Mouse (Mus musculus) MEL (cell line): ENCODE data around the gene Utp20. TPM values are rescaled to one million over a fixed set of nuclear protein-coding genes. Genes with fewer than 3 reads are reported as not detected.

Source experiments
- DNase-seq: peaks from one replicate; pipeline ENCODE4 v3.0.0; 2011; ENCODE audit warnings: low read depth, low spot score
- H3K27ac ChIP-seq: 2 replicates; pipeline ENCODE4 v1.5.1; 2012; ENCODE audit warnings: low read depth, mild to moderate bottlenecking, control low read depth, low read length, moderate library complexity; ENCODE audit not compliant: control insufficient read depth
- H3K27me3 ChIP-seq, 2 experiments: fragments of 150-350 bp in 1 of 2; sonication (generic) in 1 of 2; 2 replicates each; pipeline ENCODE4 v1.6.1; 2012; ENCODE audit warnings: low read length in 2 of 2, mild to moderate bottlenecking in 2 of 2, improper control_type of control experiment in 1 of 2, moderate library complexity in 1 of 2; ENCODE audit not compliant: insufficient read depth in 2 of 2, control insufficient read depth in 1 of 2
- H3K36me3 ChIP-seq, 2 experiments: 2 replicates each; pipeline ENCODE4 v1.6.1; 2012 to 2014; ENCODE audit warnings: low read length in 2 of 2, improper control_type of control experiment in 1 of 2, inconsistent platforms in 1 of 2, mild to moderate bottlenecking in 1 of 2; ENCODE audit not compliant: insufficient read depth in 2 of 2, control insufficient read depth in 1 of 2
- H3K4me1 ChIP-seq, 2 experiments: fragments of 150-350 bp in 1 of 2; sonication (generic) in 1 of 2; 2 replicates each; pipeline ENCODE4 v1.6.1; 2012; ENCODE audit warnings: low read length in 2 of 2, improper control_type of control experiment in 1 of 2, mild to moderate bottlenecking in 1 of 2; ENCODE audit not compliant: insufficient read depth in 2 of 2, control insufficient read depth in 1 of 2
- H3K4me3 ChIP-seq, 2 experiments: fragments of 150-350 bp in 1 of 2; sonication (generic) in 1 of 2; 2 replicates each; pipeline ENCODE4 v1.5.1; 2012; ENCODE audit warnings: low read depth in 2 of 2, low read length in 2 of 2, mild to moderate bottlenecking in 2 of 2, moderate library complexity in 2 of 2, control low read depth in 1 of 2, improper control_type of control experiment in 1 of 2; ENCODE audit not compliant: control insufficient read depth in 1 of 2, insufficient read depth in 1 of 2
- H3K79me2 ChIP-seq: 2 replicates; pipeline ENCODE4 v1.6.1; 2012; ENCODE audit warnings: mild to moderate bottlenecking, low read length, moderate library complexity; ENCODE audit not compliant: control insufficient read depth, poor library complexity, insufficient read depth
- H3K9ac ChIP-seq: 2 replicates; pipeline ENCODE4 v1.6.1; 2012; ENCODE audit warnings: low read depth, mild to moderate bottlenecking, control low read depth, low read length, moderate library complexity; ENCODE audit not compliant: control insufficient read depth, poor library complexity, severe bottlenecking
- H3K9me3 ChIP-seq: fragments of 150-350 bp; sonication (generic); replicated peaks from 2 replicates; pipeline ENCODE4 v1.6.1; 2012; ENCODE audit warnings: mild to moderate bottlenecking, low read length, improper control_type of control experiment, moderate library complexity; ENCODE audit not compliant: insufficient read depth
- BHLHE40 ChIP-seq: IDR thresholded peaks from 2 replicates; pipeline ENCODE4 v1.6.1; 2012; ENCODE audit warnings: low read depth, mild to moderate bottlenecking, inconsistent platforms, low read length, improper control_type of control experiment, borderline replicate concordance
- CHD1 ChIP-seq: IDR thresholded peaks from 2 replicates; pipeline ENCODE4 v1.6.1; 2012; ENCODE audit warnings: low read depth, mild to moderate bottlenecking, inconsistent platforms, low read length, improper control_type of control experiment
- CHD2 ChIP-seq: IDR thresholded peaks from 2 replicates; pipeline ENCODE4 v1.6.1; 2011; ENCODE audit warnings: low read length, improper control_type of control experiment
- CTCF ChIP-seq, 3 experiments: IDR thresholded peaks in 2 of 3; conservative IDR thresholded peaks in 1 of 3; 2 replicates each; pipeline ENCODE4 v1.5.1; 2011 to 2012; ENCODE audit warnings: low read length in 3 of 3, low read depth in 2 of 3, mild to moderate bottlenecking in 2 of 3, improper control_type of control experiment in 1 of 3, inconsistent platforms in 1 of 3, mixed read lengths in 1 of 3, moderate library complexity in 1 of 3; ENCODE audit not compliant: control insufficient read depth in 1 of 3, insufficient read depth in 1 of 3, poor library complexity in 1 of 3, severe bottlenecking in 1 of 3
- ETS1 ChIP-seq: IDR thresholded peaks from 2 replicates; pipeline ENCODE4 v1.6.1; 2012; ENCODE audit warnings: low read depth, mild to moderate bottlenecking, inconsistent platforms, low read length, improper control_type of control experiment, moderate library complexity
- GABPA ChIP-seq: IDR thresholded peaks from 2 replicates; pipeline ENCODE4 v1.6.1; 2012; ENCODE audit warnings: low read depth, mild to moderate bottlenecking, inconsistent platforms, low read length, improper control_type of control experiment, moderate library complexity
- GATA1 ChIP-seq: IDR thresholded peaks from 2 replicates; pipeline ENCODE4 v1.6.1; 2011; ENCODE audit warnings: low read depth, low read length, improper control_type of control experiment
- JUND ChIP-seq: IDR thresholded peaks from 2 replicates; pipeline ENCODE4 v1.6.1; 2011; ENCODE audit warnings: low read depth, mild to moderate bottlenecking, improper control_type of control experiment, low read length
- MAZ ChIP-seq: IDR thresholded peaks from 2 replicates; pipeline ENCODE4 v1.6.1; 2012; ENCODE audit warnings: low read depth, mild to moderate bottlenecking, inconsistent platforms, low read length, improper control_type of control experiment
- MEF2A ChIP-seq: IDR thresholded peaks from 2 replicates; pipeline ENCODE4 v1.6.1; 2014; ENCODE audit warnings: low read depth, mild to moderate bottlenecking, inconsistent platforms, low read length, improper control_type of control experiment; ENCODE audit not compliant: poor library complexity, insufficient replicate concordance, severe bottlenecking; ENCODE audit errors: extremely low read depth
- NELFE ChIP-seq: IDR thresholded peaks from 2 replicates; pipeline ENCODE4 v1.6.1; 2011; ENCODE audit warnings: low read depth, low read length, improper control_type of control experiment
- NRF1 ChIP-seq: IDR thresholded peaks from 2 replicates; pipeline ENCODE4 v1.6.1; 2014; ENCODE audit warnings: low read depth, mild to moderate bottlenecking, inconsistent platforms, low read length, improper control_type of control experiment, moderate library complexity; ENCODE audit not compliant: poor library complexity, insufficient read depth, severe bottlenecking
- POLR2A ChIP-seq, 2 experiments: IDR thresholded peaks; 2 replicates each; pipeline ENCODE4 v1.6.1; 2011 to 2012; ENCODE audit warnings: low read length in 2 of 2, mild to moderate bottlenecking in 2 of 2, control low read depth in 1 of 2, improper control_type of control experiment in 1 of 2, low read depth in 1 of 2, moderate library complexity in 1 of 2; ENCODE audit not compliant: control insufficient read depth in 1 of 2, insufficient read depth in 1 of 2, poor library complexity in 1 of 2
- POLR2AphosphoS5 ChIP-seq: IDR thresholded peaks from 2 replicates; pipeline ENCODE4 v1.6.1; 2012; ENCODE audit warnings: low read depth, borderline replicate concordance, mild to moderate bottlenecking, inconsistent platforms, low read length, moderate library complexity, mixed read lengths
- RAD21 ChIP-seq: IDR thresholded peaks from 2 replicates; pipeline ENCODE4 v1.6.1; 2011; ENCODE audit warnings: mild to moderate bottlenecking, low read depth, low read length, improper control_type of control experiment
- SIN3A ChIP-seq: IDR thresholded peaks from 2 replicates; pipeline ENCODE4 v1.6.1; 2012; ENCODE audit warnings: low read length, improper control_type of control experiment, inconsistent platforms
- TAL1 ChIP-seq: IDR thresholded peaks from 2 replicates; pipeline ENCODE4 v1.6.1; 2012; ENCODE audit warnings: mild to moderate bottlenecking, inconsistent platforms, low read length, moderate library complexity, mixed read lengths
- TBP ChIP-seq: IDR thresholded peaks from 2 replicates; pipeline ENCODE4 v1.8.0; 2011; ENCODE audit warnings: low read depth, low read length, improper control_type of control experiment
- UBTF ChIP-seq: IDR thresholded peaks from 2 replicates; pipeline ENCODE4 v1.6.1; 2012; ENCODE audit warnings: low read depth, mild to moderate bottlenecking, inconsistent platforms, low read length, improper control_type of control experiment, moderate library complexity, borderline replicate concordance; ENCODE audit not compliant: insufficient read depth
- USF2 ChIP-seq, 2 experiments: IDR thresholded peaks; 2 replicates each; pipeline ENCODE4 v1.6.1; 2011 to 2012; ENCODE audit warnings: improper control_type of control experiment in 2 of 2, low read length in 2 of 2, borderline replicate concordance in 1 of 2, inconsistent platforms in 1 of 2, low read depth in 1 of 2, mild to moderate bottlenecking in 1 of 2; ENCODE audit not compliant: insufficient read depth in 1 of 2
- ZC3H11A ChIP-seq: IDR thresholded peaks from 2 replicates; pipeline ENCODE4 v1.6.1; 2012; ENCODE audit warnings: low read depth, mild to moderate bottlenecking, inconsistent platforms, low read length, improper control_type of control experiment
- ZMIZ1 ChIP-seq: IDR thresholded peaks from 2 replicates; pipeline ENCODE4 v1.6.1; 2012; ENCODE audit warnings: low read depth, mild to moderate bottlenecking, inconsistent platforms, low read length, improper control_type of control experiment, moderate library complexity
- ZNF384 ChIP-seq: IDR thresholded peaks from 2 replicates; pipeline ENCODE4 v1.6.1; 2012; ENCODE audit warnings: low read depth, mild to moderate bottlenecking, inconsistent platforms, low read length, improper control_type of control experiment
- polyA plus RNA-seq, 2 experiments: library from polyadenylated mRNA; stranded (reverse) in 1 of 2; unstranded in 1 of 2; fragments of >175 nt in 1 of 2; fragments of >200 nt in 1 of 2; gene quantifications; 2 replicates each; pipeline versions ENCODE4 v1.2.1 to v1.2.4; 2012; ENCODE audit warnings: low replicate concordance in 2 of 2, low read depth in 1 of 2; ENCODE audit not compliant: insufficient read length in 2 of 2, insufficient read depth in 1 of 2, missing spikeins in 1 of 2
- total RNA-seq: library from RNA; depleted of rRNA; stranded (reverse); fragments of 300-350 nt; gene quantifications from 2 replicates; pipeline ENCODE4 v1.2.3, GENCODE M21; 2012

Gene Utp20
- total and polyA plus RNA-seq, 3 experiments, result 56.5 to 138 (median 62.8) TPM

DNA sequence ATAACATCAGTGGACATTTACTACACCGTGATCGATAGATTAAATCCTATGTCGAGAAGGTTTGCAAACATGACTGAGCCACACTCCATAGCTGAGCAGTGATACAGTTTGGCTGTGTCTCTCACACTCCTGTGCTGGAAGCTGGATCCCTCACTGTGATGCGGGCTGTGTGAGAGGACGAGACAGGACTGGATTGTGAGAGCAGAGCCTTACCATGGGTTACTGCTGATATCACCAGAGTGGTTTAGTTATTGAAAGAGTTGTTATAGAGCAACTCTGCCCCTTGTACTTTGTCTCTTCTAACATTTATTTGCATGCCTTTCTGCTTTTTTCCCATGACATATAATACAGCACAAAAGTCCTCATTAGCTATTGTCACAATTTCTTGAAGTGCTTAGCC, 35.7 kb upstream of the Utp20 start:
- TF ChIP-seq MEF2A, result no peak
- TF ChIP-seq POLR2AphosphoS5, result no peak
- no peak for TF ChIP-seq SIN3A
- TF ChIP-seq ETS1, result no peak
- no peak for TF ChIP-seq MAZ
- no peak for TF ChIP-seq NELFE
- Histone ChIP-seq H3K27me3 (0 out of 4 replicates have a peak, but pooled peaks cover 0 to 1% of the 10 kb centered on the region in 2 experiments), H3K9me3 (no peaks in the 10 kb centered on the region), H3K4me3 (no peak overlapping the region), H3K9ac (no peak overlapping the region), H3K36me3 (no peaks in the 10 kb centered on the region), H3K27ac (no peak overlapping the region), H3K4me1 (no peaks in the 10 kb centered on the region), H3K79me2 (no peaks in the 10 kb centered on the region)
- no peak for DNase-seq

DNA sequence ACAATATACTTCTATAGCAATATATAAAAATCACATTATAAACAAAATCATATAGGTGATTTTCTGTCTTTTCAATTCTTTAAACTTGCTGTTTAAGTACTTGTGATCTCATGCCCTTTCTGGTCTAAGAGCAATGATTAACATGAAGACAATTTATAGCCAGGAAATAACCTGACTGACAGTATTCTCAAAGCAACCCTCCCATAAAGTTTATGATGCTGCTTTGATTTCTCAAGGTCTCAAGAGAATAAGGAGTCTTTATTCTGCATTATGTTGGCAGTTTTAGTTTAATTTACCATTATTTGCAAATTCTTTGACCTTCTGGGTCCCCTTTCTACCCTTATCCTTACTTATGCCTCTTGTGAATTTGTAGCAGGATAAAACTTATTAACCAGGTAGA, 34.8 kb upstream of the Utp20 start:
- Histone ChIP-seq H3K4me3 (no peak overlapping the region), H3K27ac (no peak overlapping the region), H3K4me1 (no peaks in the 10 kb centered on the region), H3K9ac (no peak overlapping the region), H3K36me3 (no peaks in the 10 kb centered on the region), H3K9me3 (no peaks in the 10 kb centered on the region), H3K27me3 (0 out of 4 replicates have a peak, but pooled peaks cover 0 to 1% of the 10 kb centered on the region in 2 experiments), H3K79me2 (no peaks in the 10 kb centered on the region)
- TF ChIP-seq SIN3A, result no peak
- TF ChIP-seq RAD21, result no peak
- TF ChIP-seq UBTF, result no peak
- no peak for TF ChIP-seq CTCF (IDR thresholded peaks at IDR 0.05 in 2 of 3, conservative IDR thresholded peaks at IDR 0.05 in 1 of 3; ENCODE audit: control insufficient read depth in 1 of 3, insufficient read depth in 1 of 3, low read depth in 2 of 3, low read length in 3 of 3, poor library complexity in 1 of 3, severe bottlenecking in 1 of 3)
- no peak for TF ChIP-seq JUND
- TF ChIP-seq CHD2, result no peak
- TF ChIP-seq USF2 (IDR thresholded peaks at IDR 0.05; ENCODE audit: borderline replicate concordance in 1 of 2, insufficient read depth in 1 of 2, low read depth in 1 of 2, low read length in 2 of 2), result no peak
- no peak for TF ChIP-seq ZC3H11A
- no peak for TF ChIP-seq NRF1
- TF ChIP-seq NELFE, result no peak
- TF ChIP-seq GABPA, result no peak
- no peak for TF ChIP-seq TAL1
- TF ChIP-seq ZNF384, result no peak
- no peak for TF ChIP-seq POLR2A (IDR thresholded peaks at IDR 0.05; ENCODE audit: control insufficient read depth in 1 of 2, insufficient read depth in 1 of 2, low read depth in 1 of 2, low read length in 2 of 2, poor library complexity in 1 of 2)
- TF ChIP-seq CHD1, result no peak
- TF ChIP-seq TBP, result no peak
- TF ChIP-seq GATA1, result no peak
- no peak for TF ChIP-seq BHLHE40
- no peak for TF ChIP-seq ZMIZ1
- no peak for DNase-seq
